Mouse (Mus musculus): Measurements from ENCODE around the gene Gm21731. TPM values are rescaled to one million over a fixed set of nuclear protein-coding genes. Genes with fewer than 3 reads are reported as not detected.
A peak's percentile ranks its signal among the peaks of the same experiment; 100 is the strongest.
"Not testable (repeated sequence)": the region's sequence is repeated elsewhere in the genome, so short reads cannot be mapped to it uniquely, and the experiment has no call there.

Gm21731 gene
- not detected in 2 replicates for polyA plus RNA-seq (2015; fragmentation: Nextera tagmentation; extraction: Ambion mirVana)

- not testable (repeated sequence) for H3K4me3 ChIP-seq; H3K27ac ChIP-seq (replicated peaks); H3K9ac ChIP-seq (replicated peaks); H3K36me3 ChIP-seq; ATAC-seq (replicated peaks); H3K4me2 ChIP-seq (replicated peaks); H3K9me3 ChIP-seq; H3K4me1 ChIP-seq; H3K27me3 ChIP-seq
Measured at GRCm38 (mm10) chr13:120238811-120239210, at the start of gene Gm21731. Gene Gm21731, plus strand, starts transcription at chr13:120239111.

GRCm38 (mm10) chr13:120196189-120196821 is 42.6 kb upstream of the Gm21731 start:
- WGBS = 85% methylated on average over 7 of the region's 8 CpGs
- H3K9ac ChIP-seq (replicated peaks); H3K4me2 ChIP-seq (replicated peaks); H3K4me3 ChIP-seq; H3K4me1 ChIP-seq; H3K27me3 ChIP-seq; ATAC-seq (replicated peaks); H3K27ac ChIP-seq (replicated peaks); H3K9me3 ChIP-seq; H3K36me3 ChIP-seq: not testable (repeated sequence)

- H3K4me1 ChIP-seq; H3K4me3 ChIP-seq; H3K27me3 ChIP-seq; H3K27ac ChIP-seq (replicated peaks); H3K4me2 ChIP-seq (replicated peaks); H3K9ac ChIP-seq (replicated peaks); ATAC-seq (replicated peaks); H3K36me3 ChIP-seq; H3K9me3 ChIP-seq: not testable (repeated sequence)
- WGBS = no CpG with 5 or more reads among the region's 2 CpGs
Measured at GRCm38 (mm10) chr13:120215847-120216246, 23.1 kb upstream of the Gm21731 start, which contains the start of gene Gm21762. Gene Gm21762, minus strand, starts transcription at chr13:120215947.

GRCm38 (mm10) chr13:120220922-120221321 is 18.0 kb upstream of the Gm21731 start:
- H3K27me3 ChIP-seq; ATAC-seq (replicated peaks): not testable (repeated sequence)
- WGBS = 88% methylated on average over 5 of the region's 5 CpGs

GRCm38 (mm10) chr13:120223012-120223659 is 15.8 kb upstream of the Gm21731 start:
- not testable (repeated sequence) for H3K36me3 ChIP-seq; H3K4me2 ChIP-seq (replicated peaks); H3K27me3 ChIP-seq; H3K9ac ChIP-seq (replicated peaks); ATAC-seq (replicated peaks); H3K4me3 ChIP-seq; H3K4me1 ChIP-seq; H3K9me3 ChIP-seq; H3K27ac ChIP-seq (replicated peaks)
- WGBS = 97% methylated on average over 16 of the region's 25 CpGs

More at GRCm38 (mm10) chr13:120220922-120221321, 18.0 kb upstream of the Gm21731 start:
- H3K4me1 ChIP-seq; H3K36me3 ChIP-seq; H3K9me3 ChIP-seq; H3K4me3 ChIP-seq; H3K9ac ChIP-seq (replicated peaks); H3K27ac ChIP-seq (replicated peaks); H3K4me2 ChIP-seq (replicated peaks): not testable (repeated sequence)

GRCm38 (mm10) chr13:120231798-120232197 is 7.1 kb upstream of the Gm21731 start:
- not testable (repeated sequence) for H3K4me2 ChIP-seq (replicated peaks); H3K4me3 ChIP-seq; H3K9me3 ChIP-seq; H3K9ac ChIP-seq (replicated peaks); H3K36me3 ChIP-seq; H3K27ac ChIP-seq (replicated peaks); H3K4me1 ChIP-seq; H3K27me3 ChIP-seq
- WGBS = 92% methylated on average over 17 of the region's 17 CpGs
- ATAC-seq (replicated peaks) = peak; percentile 38; the same call in 1 of the 2 replicates

- 80% methylated on average over 13 of the region's 25 CpGs for WGBS
- ATAC-seq (replicated peaks); H3K27ac ChIP-seq (replicated peaks): not testable (repeated sequence)
Measured at GRCm38 (mm10) chr13:120232447-120233049, 6.4 kb upstream of the Gm21731 start.

GRCm38 (mm10) chr13:120251208-120251924 is 12.5 kb downstream of the Gm21731 start:
- not testable (repeated sequence) for ATAC-seq (replicated peaks); H3K27me3 ChIP-seq; H3K36me3 ChIP-seq; H3K27ac ChIP-seq (replicated peaks); H3K9ac ChIP-seq (replicated peaks); H3K4me1 ChIP-seq; H3K9me3 ChIP-seq; H3K4me3 ChIP-seq; H3K4me2 ChIP-seq (replicated peaks)
- 92% methylated on average over 2 of the region's 3 CpGs for WGBS

More at GRCm38 (mm10) chr13:120232447-120233049, 6.4 kb upstream of the Gm21731 start:
- H3K4me3 ChIP-seq; H3K9ac ChIP-seq (replicated peaks); H3K4me1 ChIP-seq; H3K36me3 ChIP-seq; H3K4me2 ChIP-seq (replicated peaks); H3K27me3 ChIP-seq; H3K9me3 ChIP-seq: not testable (repeated sequence)

GRCm38 (mm10) chr13:120258817-120259658 is 20.1 kb downstream of the Gm21731 start:
- not testable (repeated sequence) for H3K4me1 ChIP-seq; H3K9ac ChIP-seq (replicated peaks); H3K36me3 ChIP-seq; ATAC-seq (replicated peaks); H3K27ac ChIP-seq (replicated peaks); H3K27me3 ChIP-seq; H3K9me3 ChIP-seq; H3K4me2 ChIP-seq (replicated peaks); H3K4me3 ChIP-seq
- 88% methylated on average over 3 of the region's 3 CpGs for WGBS

GRCm38 (mm10) chr13:120259718-120260117 is 20.8 kb downstream of the Gm21731 start:
- ATAC-seq (replicated peaks); H3K36me3 ChIP-seq; H3K9me3 ChIP-seq; H3K4me3 ChIP-seq; H3K9ac ChIP-seq (replicated peaks); H3K27me3 ChIP-seq; H3K4me1 ChIP-seq; H3K4me2 ChIP-seq (replicated peaks); H3K27ac ChIP-seq (replicated peaks): not testable (repeated sequence)
- WGBS = 64% methylated on average over 3 of the region's 3 CpGs

- WGBS = 89% methylated on average over 2 of the region's 2 CpGs
- H3K36me3 ChIP-seq, H3K4me3 ChIP-seq: not testable (repeated sequence)
Measured at GRCm38 (mm10) chr13:120262870-120263269, 24.0 kb downstream of the Gm21731 start, which contains the start of gene AF067061. Gene AF067061, plus strand, starts transcription at chr13:120263114.

More at GRCm38 (mm10) chr13:120262870-120263269, 24.0 kb downstream of the Gm21731 start, which contains the start of gene AF067061:
- H3K4me2 ChIP-seq (replicated peaks); H3K27ac ChIP-seq (replicated peaks); H3K9me3 ChIP-seq; ATAC-seq (replicated peaks); H3K27me3 ChIP-seq; H3K9ac ChIP-seq (replicated peaks); H3K4me1 ChIP-seq: not testable (repeated sequence)
